Mouse (Mus musculus) kidney, embryonic 15.5 days (tissue): ENCODE results near the gene Uba3. TPM values are rescaled to one million over a fixed set of nuclear protein-coding genes. Genes with fewer than 3 reads are reported as not detected.
A peak's percentile ranks its signal among the peaks of the same experiment; 100 is the strongest.

ENCODE experiments used
- ATAC-seq: fragments of 200-750 bp; cut with Nextera tagmentation; replicated peaks from 2 replicates; pipeline ENCODE4 v1.8.0; 2017; ENCODE audit warnings: moderate TSS enrichment; ENCODE audit not compliant: low FRiP score
- H3K27ac ChIP-seq: fragments of 300-500 bp; sonication (generic); 2 replicates; pipeline ENCODE4 v1.5.1; 2015; ENCODE audit warnings: mild to moderate bottlenecking, inconsistent platforms
- H3K27me3 ChIP-seq: fragments of 300-500 bp; sonication (generic); 2 replicates; pipeline ENCODE4 v1.6.1; 2015; ENCODE audit warnings: inconsistent platforms
- H3K36me3 ChIP-seq: fragments of 300-500 bp; sonication (generic); 2 replicates; pipeline ENCODE4 v1.6.1; 2015; ENCODE audit warnings: inconsistent platforms
- H3K4me1 ChIP-seq: fragments of 300-500 bp; sonication (generic); 2 replicates; pipeline ENCODE4 v1.6.1; 2015; ENCODE audit warnings: inconsistent platforms
- H3K4me2 ChIP-seq: fragments of 300-500 bp; sonication (generic); 2 replicates; pipeline ENCODE4 v1.6.1; 2015; ENCODE audit warnings: moderate library complexity, mild to moderate bottlenecking, inconsistent platforms
- H3K4me3 ChIP-seq: fragments of 300-500 bp; sonication (generic); replicated peaks from 2 replicates; pipeline ENCODE4 v1.5.1; 2015; ENCODE audit warnings: mild to moderate bottlenecking, inconsistent platforms
- H3K9ac ChIP-seq: fragments of 300-500 bp; sonication (generic); 2 replicates; pipeline ENCODE4 v1.6.1; 2015; ENCODE audit warnings: mild to moderate bottlenecking, inconsistent platforms
- H3K9me3 ChIP-seq: fragments of 300-500 bp; sonication (generic); replicated peaks from 2 replicates; pipeline ENCODE4 v1.6.1; 2016; ENCODE audit warnings: inconsistent platforms
- WGBS: fragments of 180-500 bp; shearing (Covaris S2); methylation state at CpG from one replicate; pipeline ENCODE4 v1.1.7; 2015; ENCODE audit warnings: mixed read lengths; 5-methylcytosine and 5-hydroxymethylcytosine counted together
- polyA plus RNA-seq: library from polyadenylated mRNA; unstranded; fragments of >200 nt; fragmentation: Nextera tagmentation; extraction: Ambion mirVana; gene quantifications from 2 replicates; pipeline ENCODE4 v1.2.1, GENCODE M21; 2015

Gene Uba3
- polyA plus RNA-seq, 1 experiment from 2014 or later: 74.1 TPM

GRCm38 (mm10) chr6:97209201-97209600, 3.8 kb upstream of the Uba3 start:
- H3K9me3 ChIP-seq: no peaks in the 10 kb centered on the region
- H3K4me1 ChIP-seq: peaks cover 39% of the 10 kb centered on the region
- no peaks in the 10 kb centered on the region for H3K36me3 ChIP-seq
- no peaks in the 10 kb centered on the region for H3K27me3 ChIP-seq
- ATAC-seq: no peak
- peak overlapping the region; percentile 41; the same call in 1 of the 2 replicates for H3K27ac ChIP-seq
- H3K4me3 ChIP-seq: no peak overlapping the region
- H3K4me2 ChIP-seq: no peak overlapping the region
- H3K9ac ChIP-seq: no peak overlapping the region
- 55% methylated on average over 3 of the region's 3 CpGs for WGBS

- ATAC-seq: no peak
- 42% methylated on average over 3 of the region's 3 CpGs for WGBS
- H3K4me3 ChIP-seq: no peak overlapping the region
- peaks cover 40% of the 10 kb centered on the region for H3K4me1 ChIP-seq
- H3K9ac ChIP-seq: no peak overlapping the region
- H3K27me3 ChIP-seq: no peaks in the 10 kb centered on the region
- H3K9me3 ChIP-seq: no peaks in the 10 kb centered on the region
- no peak overlapping the region for H3K4me2 ChIP-seq
- H3K27ac ChIP-seq: peak overlapping the region; percentile 48
- no peaks in the 10 kb centered on the region for H3K36me3 ChIP-seq
Observed at GRCm38 (mm10) chr6:97208406-97208805, 3.0 kb upstream of the Uba3 start.

DNA sequence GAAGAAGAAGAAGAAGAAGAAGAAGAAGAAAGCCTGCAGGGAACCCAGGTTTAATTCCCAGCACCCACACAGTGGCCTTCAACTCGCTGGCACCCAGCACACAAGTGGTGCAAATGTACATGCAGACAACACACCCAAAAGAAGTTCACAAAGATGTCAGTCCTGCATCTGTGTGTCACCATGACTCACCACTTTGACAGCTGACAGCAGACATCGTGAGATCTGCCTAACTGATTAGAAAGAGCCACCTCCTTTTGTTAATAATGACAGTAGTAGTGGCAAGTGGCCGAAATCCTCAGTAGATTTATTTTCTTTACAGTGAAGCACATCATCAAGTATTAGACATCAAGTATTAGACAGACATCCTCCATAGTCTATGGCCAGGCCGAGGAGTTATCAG, 1.6 kb upstream of the Uba3 start:
- Histone ChIP-seq H3K9me3 (no peaks in the 10 kb centered on the region), H3K27ac (no peak overlapping the region), H3K36me3 (no peaks in the 10 kb centered on the region), H3K4me1 (peaks cover 37% of the 10 kb centered on the region), H3K4me2 (no peak overlapping the region), H3K27me3 (no peaks in the 10 kb centered on the region), H3K9ac (no peak overlapping the region), H3K4me3 (no peak overlapping the region)
- no peak for ATAC-seq
- 83% methylated on average over 4 of the region's 4 CpGs for WGBS

DNA sequence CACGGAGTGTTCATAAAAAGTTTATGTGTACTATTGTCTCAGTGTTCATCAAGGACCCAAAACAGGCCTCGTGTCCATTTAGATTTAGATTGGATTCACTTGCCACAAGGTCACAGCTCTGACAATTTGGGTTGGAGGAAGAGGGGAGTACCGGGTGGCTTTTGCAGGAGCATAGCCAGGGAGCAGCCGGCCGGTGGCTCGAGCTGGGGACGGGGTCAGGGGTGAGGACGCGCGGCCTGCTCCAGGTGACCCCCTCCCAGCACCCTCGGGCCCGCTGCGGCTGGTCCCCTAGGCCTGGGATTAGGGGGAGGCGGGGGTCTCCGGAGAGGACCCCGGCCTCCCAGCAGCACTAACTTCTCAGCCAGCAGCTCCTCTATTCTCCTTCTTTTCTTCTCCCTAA, 495 bp downstream of the Uba3 start:
- under 1% methylated on average over 16 of the region's 16 CpGs for WGBS
- H3K27ac ChIP-seq: peak overlapping the region; percentile 89
- ATAC-seq: peak; percentile 67

GRCm38 (mm10) chr6:97204252-97204869, 1.1 kb downstream of the Uba3 start:
- WGBS: 14% methylated on average over 9 of the region's 9 CpGs
- peak overlapping the region; percentile 89; the same call in 1 of the 2 replicates for H3K27ac ChIP-seq
- no peaks in the 10 kb centered on the region for H3K9me3 ChIP-seq
- no peak for ATAC-seq
- H3K36me3 ChIP-seq: no peaks in the 10 kb centered on the region
- H3K9ac ChIP-seq: peak overlapping the region; percentile 84
- peaks cover 19% of the 10 kb centered on the region for H3K4me1 ChIP-seq
- peak overlapping the region; percentile 87 for H3K4me3 ChIP-seq
- H3K4me2 ChIP-seq: peak overlapping the region; percentile 63
- H3K27me3 ChIP-seq: no peaks in the 10 kb centered on the region

More for the DNA sequence above, 495 bp downstream of the Uba3 start:
- H3K4me2 ChIP-seq: peak overlapping the region; percentile 63
- no peaks in the 10 kb centered on the region for H3K9me3 ChIP-seq
- peak overlapping the region; percentile 87 for H3K4me3 ChIP-seq
- peak overlapping the region; percentile 84 for H3K9ac ChIP-seq
- H3K36me3 ChIP-seq: no peaks in the 10 kb centered on the region
- peaks cover 25% of the 10 kb centered on the region for H3K4me1 ChIP-seq
- no peaks in the 10 kb centered on the region for H3K27me3 ChIP-seq

- no peak for ATAC-seq
- Histone ChIP-seq H3K27ac (no peak overlapping the region), H3K36me3 (peaks cover 11% of the 10 kb centered on the region), H3K4me2 (no peak overlapping the region), H3K4me1 (peaks cover 13% of the 10 kb centered on the region), H3K9me3 (no peaks in the 10 kb centered on the region), H3K9ac (no peak overlapping the region), H3K4me3 (no peak overlapping the region), H3K27me3 (no peaks in the 10 kb centered on the region)
- WGBS: 88% methylated on average over 3 of the region's 3 CpGs
Observed at GRCm38 (mm10) chr6:97202477-97202876, 3.0 kb downstream of the Uba3 start.

DNA sequence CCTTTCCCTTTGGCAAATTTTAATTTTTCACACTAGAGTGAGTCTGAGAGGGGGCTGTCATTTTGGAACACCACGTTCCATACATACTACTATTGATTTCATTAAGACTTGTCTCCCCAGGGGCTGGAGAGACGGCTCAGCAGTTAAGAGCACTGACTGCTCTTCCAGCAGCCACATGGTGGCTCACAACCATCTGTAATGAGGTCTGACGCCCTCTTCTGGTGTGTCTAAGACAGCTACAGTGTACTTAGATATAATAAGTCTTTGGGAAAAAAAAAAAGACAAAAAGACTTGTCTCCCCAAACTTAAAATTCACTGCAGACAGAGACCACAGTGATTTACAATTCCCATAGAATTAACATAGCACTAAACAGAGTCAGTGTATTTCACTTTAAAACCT, 5.0 kb downstream of the Uba3 start:
- Histone ChIP-seq H3K27me3 (no peaks in the 10 kb centered on the region), H3K9ac (no peak overlapping the region), H3K4me3 (no peak overlapping the region), H3K36me3 (peaks cover 31% of the 10 kb centered on the region), H3K4me2 (no peak overlapping the region), H3K4me1 (peaks cover 13% of the 10 kb centered on the region), H3K27ac (no peak overlapping the region), H3K9me3 (no peaks in the 10 kb centered on the region)
- 75% methylated on average over 3 of the region's 3 CpGs for WGBS
- no peak for ATAC-seq

- peak overlapping the region; percentile 90 for H3K9ac ChIP-seq
- H3K4me2 ChIP-seq: peak overlapping the region; percentile 76
- peaks cover 35% of the 10 kb centered on the region for H3K4me1 ChIP-seq
- 5% methylated on average over 11 of the region's 11 CpGs for WGBS
- peaks cover 27% of the 10 kb centered on the region for H3K36me3 ChIP-seq
- H3K9me3 ChIP-seq: no peaks in the 10 kb centered on the region
- H3K4me3 ChIP-seq: peak overlapping the region; percentile 77
- H3K27me3 ChIP-seq: no peaks in the 10 kb centered on the region
- ATAC-seq: no peak; the same call in 1 of the 2 replicates
- peak overlapping the region; percentile 97 for H3K27ac ChIP-seq
Observed at GRCm38 (mm10) chr6:97179367-97179828, 26.0 kb downstream of the Uba3 start.

GRCm38 (mm10) chr6:97178491-97179366, 26.7 kb downstream of the Uba3 start, which contains the start of gene Tmf1:
Tmf1 (minus strand) TSS chr6:97179122.
- no peaks in the 10 kb centered on the region for H3K27me3 ChIP-seq
- H3K27ac ChIP-seq: peak within 1 kb of the TSS; percentile 97
- peaks cover 35% of the 10 kb centered on the region for H3K4me1 ChIP-seq
- H3K9me3 ChIP-seq: no peaks in the 10 kb centered on the region
- 0% methylated on average over 80 of the region's 80 CpGs for WGBS
- peak within 1 kb of the TSS; percentile 90 for H3K9ac ChIP-seq
- peak within 1 kb of the TSS; percentile 77 for H3K4me3 ChIP-seq
- ATAC-seq: peak; percentile 98
- H3K4me2 ChIP-seq: peak within 1 kb of the TSS; percentile 76
- H3K36me3 ChIP-seq: peaks cover 24% of the 10 kb centered on the region

- WGBS: 41% methylated on average over 11 of the region's 11 CpGs
- ATAC-seq: no peak
- H3K4me3 ChIP-seq: no peak overlapping the region
- peak overlapping the region; percentile 3; the same call in 1 of the 2 replicates for H3K4me2 ChIP-seq
- H3K27ac ChIP-seq: no peak overlapping the region
- no peak overlapping the region for H3K9ac ChIP-seq
- no peaks in the 10 kb centered on the region for H3K27me3 ChIP-seq
- H3K36me3 ChIP-seq: peaks cover 37% of the 10 kb centered on the region
- no peaks in the 10 kb centered on the region for H3K9me3 ChIP-seq
- peaks cover 35% of the 10 kb centered on the region for H3K4me1 ChIP-seq
Observed at GRCm38 (mm10) chr6:97175716-97176115, 29.7 kb downstream of the Uba3 start.

DNA sequence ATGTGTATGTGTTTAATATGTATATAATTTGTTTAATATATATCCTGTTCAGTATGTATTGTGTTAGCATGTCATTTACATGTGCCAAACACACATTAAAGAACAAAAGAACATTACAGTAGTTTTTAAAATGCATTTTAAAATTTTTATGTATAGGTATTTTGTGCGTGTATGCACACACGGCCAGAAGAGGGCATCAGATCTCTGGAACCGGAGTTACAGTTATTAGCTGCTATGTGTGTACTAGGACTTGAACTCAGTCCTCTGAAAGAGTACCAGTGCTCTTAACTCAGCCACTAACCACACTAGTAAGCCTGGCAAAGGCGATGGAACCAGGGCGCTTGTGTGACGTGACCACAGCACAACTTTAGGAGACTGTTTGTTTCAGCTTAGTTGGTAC, 55.3 kb downstream of the Uba3 start:
- Histone ChIP-seq H3K27ac (no peak overlapping the region), H3K9ac (no peak overlapping the region), H3K36me3 (peaks cover 4% of the 10 kb centered on the region), H3K27me3 (no peaks in the 10 kb centered on the region), H3K4me1 (peaks cover 21% of the 10 kb centered on the region), H3K9me3 (no peaks in the 10 kb centered on the region), H3K4me2 (no peak overlapping the region), H3K4me3 (no peak overlapping the region)
- 82% methylated on average over 6 of the region's 6 CpGs for WGBS
- no peak for ATAC-seq

DNA sequence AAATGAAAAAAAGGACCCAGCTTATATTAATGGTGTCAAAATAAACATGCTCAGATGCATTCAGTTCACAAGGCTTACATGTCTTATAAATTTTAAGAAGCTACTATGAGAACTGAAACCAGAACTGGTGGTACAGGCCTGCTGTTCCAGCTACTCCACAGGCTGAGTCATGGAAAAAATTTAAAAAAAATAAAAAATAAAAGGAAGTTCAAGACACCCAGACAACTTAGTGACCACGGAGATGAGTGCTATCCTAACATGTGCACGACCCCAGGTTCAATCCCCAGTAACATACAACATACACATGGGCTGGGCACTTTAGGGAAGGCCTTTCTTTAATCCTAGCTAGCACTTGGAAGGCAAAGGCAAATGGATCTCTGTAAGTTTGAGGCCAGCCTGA, 55.7 kb downstream of the Uba3 start:
- Histone ChIP-seq H3K27me3 (no peaks in the 10 kb centered on the region), H3K4me2 (peak overlapping the region; percentile 97; the same call in 1 of the 2 replicates), H3K36me3 (peaks cover 4% of the 10 kb centered on the region), H3K27ac (no peak overlapping the region), H3K4me1 (peaks cover 22% of the 10 kb centered on the region), H3K4me3 (no peak overlapping the region), H3K9ac (no peak overlapping the region), H3K9me3 (no peaks in the 10 kb centered on the region)
- WGBS: 78% methylated on average over 2 of the region's 2 CpGs
- no peak for ATAC-seq
